Mouse (Mus musculus): ENCODE results near the gene Pdgfb. TPM values are rescaled to one million over a fixed set of nuclear protein-coding genes. Genes with fewer than 3 reads are reported as not detected.

The Pdgfb gene
- total RNA-seq, 1 experiment from 2014 or later: 0.84 TPM

DNA sequence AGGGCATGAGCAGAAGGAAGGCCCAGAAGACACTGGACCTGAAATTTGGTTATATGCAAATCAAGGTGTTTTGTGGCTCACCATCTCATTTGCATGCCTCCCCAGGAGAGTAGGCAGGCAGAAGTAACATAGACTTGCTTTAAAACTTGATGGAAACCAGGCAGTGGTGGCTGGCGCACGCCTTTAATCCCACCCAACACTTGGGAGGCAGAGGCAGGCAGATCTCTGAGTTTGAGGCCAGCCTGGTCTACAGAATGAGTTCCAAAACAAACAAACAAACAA is 23.3 kb upstream of the Pdgfb start:
- ATAC-seq (replicated peaks in 1 of 2; ENCODE audit: insufficient read depth in 1 of 2, low FRiP score in 2 of 2, low TSS enrichment in 1 of 2, low read depth in 1 of 2, poor library complexity in 2 of 2, severe bottlenecking in 2 of 2): no peak

DNA sequence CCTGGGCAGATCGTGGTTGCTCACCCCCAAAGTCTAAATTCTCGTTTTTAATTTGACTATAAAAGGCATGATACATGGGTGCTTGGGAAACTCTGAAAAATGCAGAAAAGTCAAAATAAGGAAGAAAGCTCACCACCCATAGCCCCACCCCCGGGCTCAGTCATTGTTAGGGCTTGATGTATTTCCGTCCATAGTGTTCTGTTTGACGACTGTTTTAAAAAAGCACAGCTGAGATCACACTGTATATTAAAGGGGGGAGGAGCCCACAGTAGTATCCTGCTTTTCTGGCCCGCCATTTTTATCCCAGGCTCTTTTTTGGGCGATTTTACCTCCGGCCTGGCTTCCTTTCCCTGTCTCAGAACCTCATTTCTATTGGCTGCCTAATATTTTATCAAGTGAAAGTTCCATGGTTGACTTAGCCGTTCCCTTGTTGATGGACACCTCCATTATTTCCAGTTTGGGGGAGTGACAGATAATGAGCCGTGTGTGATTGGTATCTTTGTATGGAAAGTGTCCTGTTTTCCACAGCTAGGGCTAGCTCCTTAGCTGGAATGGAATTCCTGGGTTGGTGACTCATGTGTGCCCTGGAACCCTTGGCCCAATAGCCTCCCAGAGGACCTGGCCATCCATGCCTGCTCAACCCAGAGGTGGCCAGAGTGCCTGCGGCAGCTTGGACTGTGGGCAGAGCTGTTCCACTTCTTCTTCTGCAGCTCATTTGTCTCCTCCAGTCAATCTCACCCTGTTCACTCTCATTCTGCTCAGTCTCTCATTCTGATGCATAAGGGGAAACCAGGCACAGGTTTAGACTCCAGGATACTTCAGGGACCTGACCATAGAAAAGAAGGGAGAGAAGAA is 22.7 kb upstream of the Pdgfb start:
- ATAC-seq (replicated peaks in 1 of 2; ENCODE audit: insufficient read depth in 1 of 2, low FRiP score in 2 of 2, low TSS enrichment in 1 of 2, low read depth in 1 of 2, poor library complexity in 2 of 2, severe bottlenecking in 2 of 2): no peak

DNA sequence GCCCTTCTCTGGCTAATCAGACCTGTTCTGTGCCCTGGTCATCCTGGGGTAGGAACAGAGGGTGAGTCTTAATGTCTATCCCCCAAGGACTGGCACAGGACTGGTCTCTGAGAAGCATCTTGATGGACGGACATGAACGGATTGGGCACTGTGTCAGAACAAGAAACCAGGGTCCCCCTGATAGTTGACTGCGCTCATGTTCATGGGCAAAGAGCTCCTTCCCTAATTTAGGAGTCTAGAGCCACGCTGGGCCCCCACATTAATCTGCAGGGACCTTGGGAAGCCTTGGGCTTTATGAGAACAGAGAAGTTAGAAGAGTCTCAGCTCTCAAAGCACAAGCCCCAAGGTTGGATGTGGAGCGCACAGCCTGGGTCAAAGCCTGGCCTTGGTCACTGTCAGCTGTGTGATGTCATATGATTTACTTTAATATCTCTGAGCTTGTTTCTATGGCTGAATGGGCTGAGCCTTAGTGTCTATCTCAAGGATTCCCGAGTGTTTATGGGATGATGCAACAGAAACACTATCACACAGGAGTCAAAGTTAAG is 20.6 kb upstream of the Pdgfb start:
- no peak for ATAC-seq (replicated peaks in 1 of 2; ENCODE audit: insufficient read depth in 1 of 2, low FRiP score in 2 of 2, low TSS enrichment in 1 of 2, low read depth in 1 of 2, poor library complexity in 2 of 2, severe bottlenecking in 2 of 2)

DNA sequence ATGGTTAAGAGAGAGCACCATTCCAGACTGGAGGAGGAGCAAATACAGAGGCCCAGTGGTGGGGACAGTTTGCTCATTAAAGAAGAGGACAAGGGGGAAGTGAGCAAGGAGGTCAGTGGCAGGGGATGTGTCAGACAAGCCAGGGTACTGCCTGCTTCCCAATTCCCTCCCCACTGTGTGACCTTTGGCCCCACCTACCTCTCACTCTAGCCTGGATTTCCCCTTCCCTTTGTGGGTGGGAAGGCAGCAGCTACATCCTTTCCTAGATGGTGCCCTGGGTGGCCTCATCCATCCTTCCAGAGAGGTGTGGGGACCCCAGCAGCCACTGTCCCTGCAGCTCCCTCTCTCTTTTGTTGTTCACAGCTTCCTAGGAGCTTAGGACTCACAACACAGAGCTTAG is 20.1 kb upstream of the Pdgfb start:
- ATAC-seq (replicated peaks in 1 of 2; ENCODE audit: insufficient read depth in 1 of 2, low FRiP score in 2 of 2, low TSS enrichment in 1 of 2, low read depth in 1 of 2, poor library complexity in 2 of 2, severe bottlenecking in 2 of 2): no peak

DNA sequence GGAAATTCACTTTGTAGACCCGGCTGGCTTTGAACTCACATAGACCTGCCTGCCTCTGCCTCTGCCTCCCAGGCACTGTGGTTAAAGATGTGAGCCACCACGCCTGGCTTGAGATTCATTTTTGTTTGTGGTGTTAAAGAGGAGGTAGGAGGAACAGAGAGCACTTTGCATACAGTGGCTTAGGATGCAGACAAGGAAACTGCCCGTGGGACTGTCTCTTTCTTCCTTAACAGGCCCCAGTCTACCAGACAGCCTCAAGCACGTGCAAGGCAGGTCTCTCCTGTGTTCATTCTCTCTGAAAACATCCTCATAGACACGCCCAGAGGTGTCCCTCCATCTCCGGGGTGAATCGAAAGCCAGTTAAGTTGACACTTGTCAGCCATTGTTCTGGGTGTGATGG is 19.6 kb upstream of the Pdgfb start:
- ATAC-seq (replicated peaks in 1 of 2; ENCODE audit: insufficient read depth in 1 of 2, low FRiP score in 2 of 2, low TSS enrichment in 1 of 2, low read depth in 1 of 2, poor library complexity in 2 of 2, severe bottlenecking in 2 of 2): no peak

DNA sequence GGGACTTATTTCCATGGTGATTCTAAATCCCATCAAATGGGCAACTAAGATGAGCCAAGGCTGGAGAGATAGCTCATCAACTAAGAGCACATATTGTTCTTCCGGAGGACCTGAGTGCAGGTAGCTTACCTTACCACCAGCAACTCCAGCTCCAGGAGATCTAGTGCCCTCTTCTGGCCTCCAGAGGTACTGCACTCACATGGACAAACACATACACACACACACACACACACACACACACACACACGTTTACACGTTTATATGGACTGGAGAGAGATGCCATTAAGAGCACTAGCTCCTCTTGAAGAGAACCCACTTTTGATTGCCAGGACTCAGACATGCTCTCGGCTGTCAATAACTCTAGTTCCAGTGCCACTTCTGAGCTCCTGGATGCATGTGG is 16.4 kb upstream of the Pdgfb start:
- ATAC-seq (replicated peaks in 1 of 2; ENCODE audit: insufficient read depth in 1 of 2, low FRiP score in 2 of 2, low TSS enrichment in 1 of 2, low read depth in 1 of 2, poor library complexity in 2 of 2, severe bottlenecking in 2 of 2): no peak

DNA sequence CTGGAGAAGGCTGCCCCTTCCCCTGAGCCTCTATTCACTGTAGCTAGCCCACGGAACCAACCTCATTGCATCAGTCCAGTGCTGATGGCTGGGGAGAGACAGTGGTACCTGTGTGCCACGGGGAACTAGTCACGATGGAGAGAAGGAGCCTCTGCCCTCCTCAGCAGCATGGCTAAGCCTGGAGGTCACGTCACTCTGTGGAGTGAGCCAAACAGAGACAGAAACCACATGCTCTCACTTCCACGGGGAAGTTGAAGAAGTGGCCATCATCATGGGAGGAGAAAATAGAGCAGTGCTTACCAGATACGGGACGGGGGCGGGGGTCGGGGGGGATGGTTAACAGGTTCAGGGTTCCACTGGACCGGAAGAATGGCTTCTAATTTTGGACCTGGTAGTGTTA is 15.6 kb upstream of the Pdgfb start:
- no peak for ATAC-seq (replicated peaks in 1 of 2; ENCODE audit: insufficient read depth in 1 of 2, low FRiP score in 2 of 2, low TSS enrichment in 1 of 2, low read depth in 1 of 2, poor library complexity in 2 of 2, severe bottlenecking in 2 of 2)

DNA sequence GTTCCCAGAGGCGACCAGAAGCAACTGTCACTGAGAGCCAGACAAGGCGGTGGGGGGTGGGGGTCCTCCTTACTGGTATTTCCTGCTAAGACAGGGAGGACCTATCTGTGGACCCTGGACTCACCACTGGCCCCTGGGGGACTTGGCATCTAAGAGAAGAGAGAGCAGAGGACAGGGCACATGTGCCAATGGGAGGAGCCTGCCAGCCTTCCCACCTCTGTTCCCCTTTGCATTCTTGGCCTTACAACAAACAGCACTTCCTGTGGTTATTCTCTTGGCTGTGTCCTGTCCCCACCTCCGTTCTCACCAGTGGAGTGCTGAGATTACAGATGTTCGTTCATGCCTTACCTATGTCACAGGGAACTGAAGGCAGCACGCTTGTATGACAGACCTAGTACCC is 14.1 kb upstream of the Pdgfb start:
- ATAC-seq (replicated peaks in 1 of 2; ENCODE audit: insufficient read depth in 1 of 2, low FRiP score in 2 of 2, low TSS enrichment in 1 of 2, low read depth in 1 of 2, poor library complexity in 2 of 2, severe bottlenecking in 2 of 2): peak; percentile 29 to 57; a peak in 1 of 4 replicates

DNA sequence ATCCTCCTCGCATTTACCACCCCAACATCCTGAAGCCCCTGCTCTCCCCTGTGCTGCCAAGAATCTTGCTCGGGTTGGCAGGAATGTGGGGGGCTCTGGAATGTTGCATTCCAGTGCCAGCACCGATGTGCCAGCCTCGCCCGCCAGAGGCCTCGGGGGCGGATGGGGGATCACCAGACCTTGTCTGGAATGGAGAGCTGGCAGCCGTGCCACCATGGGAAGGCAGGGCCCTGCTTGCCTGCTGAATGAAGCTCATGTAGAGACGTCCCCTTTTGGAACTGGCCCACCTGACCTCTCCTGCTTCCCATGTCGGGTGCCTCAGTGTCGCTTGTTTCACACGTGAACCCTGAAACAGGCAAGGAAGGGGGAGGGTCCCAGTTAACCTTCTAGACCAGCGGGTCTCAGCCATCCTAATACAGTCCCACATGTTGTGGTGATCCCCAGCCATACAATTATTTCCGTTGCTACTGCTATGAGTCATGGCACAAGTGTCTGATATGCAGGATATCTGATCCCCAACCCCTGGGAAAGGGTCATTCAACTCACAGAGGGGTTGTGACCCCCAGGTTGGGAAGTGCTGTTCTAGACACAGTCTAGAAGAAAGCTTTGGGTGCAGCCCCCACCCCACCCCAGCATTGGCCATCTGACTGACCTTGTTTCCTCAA is 12.0 kb upstream of the Pdgfb start:
- no peak for ATAC-seq (replicated peaks in 1 of 2; ENCODE audit: insufficient read depth in 1 of 2, low FRiP score in 2 of 2, low TSS enrichment in 1 of 2, low read depth in 1 of 2, poor library complexity in 2 of 2, severe bottlenecking in 2 of 2)

DNA sequence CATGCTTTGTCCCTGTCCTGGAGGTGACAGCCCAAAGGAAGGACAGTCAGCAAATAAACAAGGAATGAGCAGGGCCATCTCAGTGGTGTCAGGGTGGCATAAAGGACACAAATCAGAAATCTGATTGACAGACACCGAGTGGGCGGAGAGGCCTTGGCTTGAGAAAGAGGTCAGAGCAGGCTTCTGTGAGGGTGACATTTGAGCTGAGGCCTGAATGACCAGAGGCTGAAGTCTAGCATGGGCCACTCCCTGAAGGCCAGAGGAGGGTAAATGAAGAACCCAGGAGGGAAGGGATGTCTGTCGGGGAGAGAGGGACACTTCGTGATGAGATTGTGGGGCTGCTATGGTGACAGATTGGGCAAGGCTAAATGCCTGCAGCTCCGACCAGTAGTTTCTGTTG is 11.3 kb upstream of the Pdgfb start:
- no peak for ATAC-seq (replicated peaks in 1 of 2; ENCODE audit: insufficient read depth in 1 of 2, low FRiP score in 2 of 2, low TSS enrichment in 1 of 2, low read depth in 1 of 2, poor library complexity in 2 of 2, severe bottlenecking in 2 of 2)

DNA sequence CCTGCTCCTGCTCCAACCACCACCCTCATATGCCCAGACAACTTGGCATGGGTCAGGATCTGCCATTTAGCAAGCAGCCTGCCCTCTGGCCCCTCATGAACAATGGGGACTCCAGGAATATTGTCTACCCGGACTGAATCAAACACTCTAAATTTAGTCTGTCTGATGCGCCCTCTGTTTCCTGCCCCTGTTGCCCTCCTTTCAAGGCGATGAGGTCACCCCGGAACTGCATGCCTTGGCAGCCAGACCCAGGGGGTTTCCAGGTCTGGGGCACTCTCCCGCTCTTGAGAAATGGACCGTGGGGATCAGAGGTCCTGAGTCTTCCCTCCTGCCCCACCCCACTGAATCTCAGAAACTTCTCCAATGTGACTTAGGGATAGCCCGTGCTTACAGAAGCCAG is 10.8 kb upstream of the Pdgfb start:
- no peak for ATAC-seq (replicated peaks in 1 of 2; ENCODE audit: insufficient read depth in 1 of 2, low FRiP score in 2 of 2, low TSS enrichment in 1 of 2, low read depth in 1 of 2, poor library complexity in 2 of 2, severe bottlenecking in 2 of 2)

DNA sequence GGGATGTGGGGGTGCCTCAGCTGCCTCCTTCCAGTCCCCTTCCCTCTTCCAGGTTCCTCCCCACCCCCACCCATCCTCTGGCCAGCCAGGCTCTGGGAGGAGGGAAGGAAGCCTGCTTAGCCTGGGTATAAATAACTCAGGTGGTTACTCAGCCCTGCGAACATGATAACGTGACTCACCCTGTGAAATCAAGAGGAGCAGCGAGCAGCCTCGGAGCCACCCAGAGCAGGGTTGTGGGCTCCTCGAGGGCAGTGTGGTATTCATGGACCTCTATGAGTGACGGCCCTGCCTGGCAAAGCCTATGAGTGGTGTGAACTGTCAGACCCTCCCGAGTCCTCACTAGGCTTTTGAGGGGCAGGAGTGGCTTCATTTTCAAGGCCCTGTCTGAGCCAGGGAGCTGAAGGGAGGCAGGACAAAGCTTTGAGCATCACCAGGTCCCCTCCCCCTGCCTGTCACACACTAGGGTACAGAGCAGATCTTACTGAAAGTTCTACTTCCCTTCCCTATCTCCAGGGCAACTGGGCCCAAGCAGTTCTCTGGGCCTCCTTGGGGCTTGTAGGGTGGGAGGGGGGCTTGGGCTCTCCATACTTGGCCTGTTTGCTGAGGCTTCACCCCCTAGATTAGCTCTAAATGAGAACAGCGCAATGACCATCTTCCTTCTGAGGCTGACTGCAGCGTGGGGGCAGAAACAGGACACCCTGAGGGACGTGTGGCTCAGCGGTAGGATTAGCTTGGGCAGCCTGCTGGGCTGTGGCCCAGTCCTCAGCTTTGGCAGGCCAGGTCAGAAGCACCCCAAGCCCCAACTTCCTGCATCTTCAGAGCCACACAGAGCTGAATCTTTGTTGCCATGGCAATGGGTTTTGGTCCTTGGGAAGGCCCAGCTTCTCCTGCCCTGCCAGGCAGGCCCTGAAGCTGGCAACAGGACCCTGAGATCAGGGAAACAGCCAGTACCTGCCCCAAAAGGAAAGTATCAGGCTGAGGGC is 9.8 kb upstream of the Pdgfb start:
- no peak for ATAC-seq (replicated peaks in 1 of 2; ENCODE audit: insufficient read depth in 1 of 2, low FRiP score in 2 of 2, low TSS enrichment in 1 of 2, low read depth in 1 of 2, poor library complexity in 2 of 2, severe bottlenecking in 2 of 2)

DNA sequence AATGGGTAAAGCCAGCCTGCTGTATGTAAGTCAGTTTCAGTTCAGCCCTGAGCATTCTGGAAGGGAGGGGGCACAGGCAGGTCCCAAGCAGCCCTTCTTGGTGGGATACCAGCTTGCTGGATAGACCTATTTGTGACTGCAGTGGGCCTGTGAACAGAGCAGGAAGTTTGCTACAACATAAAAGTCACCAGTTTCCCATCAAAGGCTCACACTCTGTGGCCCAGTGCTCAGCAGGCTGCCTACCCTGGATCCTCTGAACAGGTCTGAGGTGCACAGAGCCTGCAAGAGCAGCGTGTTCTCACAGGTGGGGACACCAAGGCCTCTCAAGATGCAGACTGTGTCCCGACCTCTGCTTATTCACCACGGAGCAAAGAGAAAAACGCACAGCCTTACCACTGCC is 5.7 kb upstream of the Pdgfb start:
- ATAC-seq (replicated peaks in 1 of 2; ENCODE audit: insufficient read depth in 1 of 2, low FRiP score in 2 of 2, low TSS enrichment in 1 of 2, low read depth in 1 of 2, poor library complexity in 2 of 2, severe bottlenecking in 2 of 2): no peak

DNA sequence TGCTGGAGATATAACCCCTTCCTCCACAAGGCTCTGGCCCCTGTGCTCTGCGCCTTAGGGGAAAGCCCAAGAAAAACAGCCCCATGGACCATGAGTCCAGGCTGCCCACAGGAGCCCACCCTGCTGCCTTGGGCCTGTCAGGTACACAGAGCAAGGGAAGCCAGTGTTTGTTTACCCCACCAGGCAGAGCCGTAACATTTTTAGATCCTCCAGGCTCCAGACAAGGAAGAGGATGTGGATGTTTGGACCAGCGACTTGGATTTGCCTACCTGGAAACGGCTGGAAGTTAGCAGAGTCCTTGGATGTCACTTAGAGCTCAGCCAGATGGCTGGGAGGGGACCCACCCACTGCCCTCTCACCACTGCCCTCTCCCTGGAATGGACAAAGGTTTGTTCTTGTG is 4.8 kb upstream of the Pdgfb start:
- ATAC-seq (replicated peaks in 1 of 2; ENCODE audit: insufficient read depth in 1 of 2, low FRiP score in 2 of 2, low TSS enrichment in 1 of 2, low read depth in 1 of 2, poor library complexity in 2 of 2, severe bottlenecking in 2 of 2): no peak

DNA sequence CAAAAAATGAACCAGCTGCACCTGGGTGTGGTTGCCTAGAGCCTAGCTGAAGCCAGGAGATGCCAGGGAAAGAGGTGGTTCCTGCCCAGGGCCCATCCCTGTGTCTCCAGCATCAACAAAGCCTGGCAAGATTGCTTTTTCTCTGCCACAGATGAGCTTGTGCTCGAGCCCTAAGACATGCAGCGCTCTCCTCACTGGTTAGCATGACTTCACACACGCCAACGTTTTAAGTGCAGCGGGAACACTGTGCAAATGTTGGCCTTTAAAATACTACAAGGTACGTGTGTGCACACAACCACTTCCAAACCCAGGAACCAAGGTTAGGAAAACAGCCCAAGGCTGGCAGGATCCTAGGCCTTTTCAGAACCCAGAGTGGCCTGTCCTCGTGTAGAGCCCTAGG is 4.4 kb upstream of the Pdgfb start:
- ATAC-seq (replicated peaks in 1 of 2; ENCODE audit: insufficient read depth in 1 of 2, low FRiP score in 2 of 2, low TSS enrichment in 1 of 2, low read depth in 1 of 2, poor library complexity in 2 of 2, severe bottlenecking in 2 of 2): no peak

DNA sequence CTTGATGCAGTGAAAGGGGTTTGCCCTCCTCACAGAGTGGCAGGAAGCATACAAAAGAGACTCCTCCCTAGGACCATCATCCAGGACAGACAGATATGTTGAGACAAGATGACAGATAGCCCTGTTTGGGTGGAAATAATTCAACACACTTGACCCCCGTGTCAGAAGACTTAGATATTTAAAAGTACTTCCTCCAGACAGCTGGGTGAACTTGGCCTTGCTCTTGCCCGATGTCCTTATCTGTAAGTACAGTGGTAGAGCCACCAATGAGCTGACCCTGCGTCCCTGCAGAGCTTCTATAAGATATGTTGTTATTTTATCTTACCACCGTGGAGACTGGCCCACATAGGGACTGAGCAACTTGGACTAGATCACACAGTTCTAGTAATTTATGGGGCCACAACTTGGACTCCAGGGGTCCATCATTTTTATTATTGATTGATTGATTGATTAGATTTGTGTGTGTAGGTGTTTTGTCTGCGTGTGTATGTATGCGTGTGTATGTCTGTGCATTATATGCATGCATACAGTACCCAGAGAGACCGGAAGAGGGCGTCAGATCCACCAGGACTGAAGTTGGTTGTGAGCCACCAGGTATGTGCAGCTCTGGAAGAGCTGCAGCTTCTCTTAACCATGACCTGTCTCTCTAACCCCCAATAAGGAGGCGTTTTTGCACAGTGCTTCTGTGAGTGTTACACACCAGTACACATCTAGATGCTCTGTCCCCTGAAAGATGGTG is 2.0 kb upstream of the Pdgfb start:
- ATAC-seq (replicated peaks in 1 of 2; ENCODE audit: insufficient read depth in 1 of 2, low FRiP score in 2 of 2, low TSS enrichment in 1 of 2, low read depth in 1 of 2, poor library complexity in 2 of 2, severe bottlenecking in 2 of 2): no peak

DNA sequence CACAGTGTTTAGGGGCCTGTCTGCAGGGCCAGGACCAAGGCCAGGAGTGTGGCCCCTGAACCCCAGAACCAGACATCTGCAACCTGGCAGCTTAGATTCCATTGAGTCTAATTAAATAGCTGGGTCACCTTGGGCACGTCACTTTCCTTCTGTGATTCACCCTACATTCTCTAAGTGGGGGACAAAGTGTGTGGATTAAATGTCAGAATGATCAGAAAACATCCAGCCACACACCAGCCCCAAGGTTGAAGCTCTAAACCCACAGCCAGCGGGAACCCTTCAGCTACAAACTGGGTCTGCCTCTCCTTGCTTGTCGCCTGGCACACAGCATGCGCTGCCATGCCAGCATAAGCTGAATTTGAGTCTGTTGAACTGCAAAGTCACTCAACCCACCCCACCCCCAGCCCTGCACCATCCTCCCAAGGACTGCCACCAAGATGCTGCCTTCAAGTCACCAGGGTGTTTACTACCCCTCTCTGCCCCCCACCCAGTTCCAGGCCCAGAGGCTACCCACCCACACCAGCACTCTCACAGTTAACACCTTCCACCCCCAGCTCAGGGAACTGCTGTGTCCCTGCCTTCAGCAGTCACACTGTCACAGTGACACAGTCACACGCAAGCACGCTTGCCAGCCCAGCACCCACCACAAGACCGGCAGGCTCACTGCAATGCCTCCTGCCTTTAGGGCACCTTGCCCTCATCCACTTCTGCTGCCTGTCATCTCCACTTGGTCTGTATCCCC is 605 bp upstream of the Pdgfb start:
- ATAC-seq (replicated peaks in 1 of 2; ENCODE audit: insufficient read depth in 1 of 2, low FRiP score in 2 of 2, low TSS enrichment in 1 of 2, low read depth in 1 of 2, poor library complexity in 2 of 2, severe bottlenecking in 2 of 2): no peak

Measured in hematopoietic stem cell, adult 5-6 weeks (primary cell).